Mouse (Mus musculus): ENCODE measurements around the gene Egfl8.

The Egfl8 gene

DNA sequence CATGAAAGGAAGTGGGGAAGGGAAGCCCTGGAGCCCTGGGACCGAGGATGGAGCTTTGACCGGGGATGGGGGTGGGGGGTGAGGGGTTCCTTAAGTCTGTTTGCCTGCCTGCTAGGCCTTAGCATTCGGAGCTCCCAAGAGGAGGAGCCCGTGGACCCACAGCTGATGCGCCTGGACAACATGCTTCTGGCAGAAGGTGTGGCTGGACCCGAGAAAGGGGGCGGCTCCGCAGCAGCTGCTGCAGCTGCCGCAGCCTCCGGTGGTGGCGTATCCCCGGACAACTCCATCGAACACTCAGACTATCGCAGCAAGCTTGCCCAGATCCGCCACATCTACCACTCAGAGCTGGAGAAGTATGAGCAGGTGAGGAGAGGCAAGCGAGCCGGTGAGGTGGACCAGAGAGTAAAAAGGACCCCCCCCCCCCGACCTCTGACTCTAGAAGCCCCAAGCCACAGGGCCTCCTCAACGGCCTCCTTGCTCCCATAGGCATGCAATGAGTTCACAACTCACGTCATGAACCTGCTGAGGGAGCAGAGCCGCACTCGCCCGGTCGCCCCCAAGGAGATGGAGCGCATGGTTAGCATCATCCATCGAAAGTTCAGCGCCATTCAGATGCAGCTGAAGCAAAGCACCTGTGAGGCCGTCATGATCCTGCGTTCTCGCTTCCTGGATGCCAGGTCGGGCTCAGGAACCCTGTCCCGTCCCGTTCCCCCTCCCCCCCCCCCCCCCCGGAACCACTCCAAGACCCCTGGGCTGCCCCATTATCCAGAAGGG lies 21.8 kb downstream of the Egfl8 start:
- ChIA-PET POLR2A (interaction anchor here in 3 of 4 experiments (0.5 to 5.3 kb wide), 11 partner anchors 8 to 718 kb away, joined by 3 to 100 read pairs (median 4); partner anchors contain the start of genes Agpat1 (in 2 of the 3), Rnf5 (in 2 of the 3) and B3galt4 (in 1 of the 3)), CTCF (interaction anchor here in 2 of 4 experiments (0.6 to 1.8 kb wide), 4 partner anchors 9 to 65 kb away, joined by 3 to 6 read pairs (median 4); partner anchors contain the start of genes Agpat1 (in 1 of the 2), Notch4 (in 1 of the 2) and Rnf5 (in 1 of the 2))

DNA sequence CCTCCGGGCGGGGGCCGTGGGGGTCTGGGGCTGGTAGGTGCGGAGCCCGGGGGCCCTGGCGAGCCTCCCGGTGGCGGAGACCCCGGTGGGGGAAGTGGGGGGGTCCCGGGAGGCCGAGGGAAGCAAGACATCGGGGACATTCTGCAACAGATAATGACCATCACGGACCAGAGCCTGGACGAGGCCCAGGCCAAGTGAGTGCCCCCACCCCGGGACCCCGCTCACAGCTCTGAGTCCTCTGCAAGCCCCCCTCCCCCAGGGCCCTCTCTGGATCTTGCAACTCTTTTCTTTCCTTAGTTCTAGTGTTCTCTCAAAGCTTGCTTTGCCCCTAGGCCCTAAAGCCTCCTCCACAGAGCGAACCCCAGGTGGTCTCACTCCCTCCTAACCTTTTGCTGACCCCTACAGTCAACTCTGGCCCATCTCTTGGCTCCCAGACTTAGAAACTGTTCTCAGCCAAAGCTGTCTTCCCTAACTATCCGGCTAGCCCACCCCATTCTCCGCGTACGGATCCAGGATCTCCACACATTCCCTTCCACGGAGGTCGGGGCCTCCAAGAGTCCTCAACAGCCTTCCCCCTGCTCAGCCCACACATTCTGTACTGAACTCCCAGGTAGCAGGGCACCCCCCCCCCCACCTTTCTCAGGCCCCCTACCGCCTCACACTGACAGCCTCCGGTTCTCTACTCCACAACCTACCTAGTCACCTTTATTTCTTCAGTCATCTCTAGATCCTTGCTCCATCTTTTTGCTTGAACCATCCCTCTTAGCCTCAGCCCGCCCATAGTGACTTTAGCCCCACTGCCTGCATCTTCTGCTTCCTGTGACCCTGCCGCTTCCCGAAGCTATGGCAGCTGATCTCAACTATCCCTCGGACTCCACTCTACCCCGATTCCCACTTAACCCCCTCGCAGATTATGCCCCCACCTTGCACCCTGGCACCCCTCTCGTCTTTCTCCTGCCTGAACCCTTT lies 22.9 kb downstream of the Egfl8 start:
- CTCF ChIA-PET = interaction anchor here in 3 of 4 experiments (0.6 to 1.8 kb wide), 5 partner anchors 10 to 64 kb away, joined by 3 to 11 read pairs (median 6); partner anchors contain the start of gene Notch4 (in 1 of the 3)
- POLR2A ChIA-PET = interaction anchor here in 3 of 4 experiments (0.5 to 7.2 kb wide), 13 partner anchors 8 to 567 kb away, joined by 3 to 102 read pairs (median 3); partner anchors contain the start of genes Agpat1 (in 3 of the 3), Rnf5 (in 3 of the 3), Ager (in 1 of the 3) and Atf6b (in 1 of the 3)

DNA sequence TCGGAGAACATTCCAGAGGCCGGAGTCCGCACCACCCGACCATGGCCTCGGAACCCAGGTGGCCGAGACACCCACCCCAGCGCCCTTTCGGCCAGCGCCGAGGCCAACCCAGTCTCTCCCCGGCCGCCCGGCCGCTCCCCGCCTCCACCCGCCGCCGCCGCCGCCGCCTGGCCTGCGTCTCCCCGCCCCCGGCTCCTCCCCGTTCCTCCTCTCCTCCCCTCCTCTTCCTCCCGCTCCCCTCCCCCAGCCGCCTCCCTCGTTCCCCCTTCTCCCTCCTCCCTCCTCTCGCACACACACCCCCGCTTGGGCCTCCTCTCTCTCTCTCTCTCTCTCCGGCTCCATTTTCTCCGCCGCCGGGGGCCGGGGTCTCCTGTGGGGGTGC lies 23.8 kb downstream of the Egfl8 start:
- ChIA-PET POLR2A (interaction anchor here (0.6 to 7.2 kb wide), 11 partner anchors 8 to 358 kb away, joined by 3 to 102 read pairs (median 6); partner anchors contain the start of genes Agpat1 (in 4 of the 4), Rnf5 (in 4 of the 4), Ager (in 1 of the 4) and Atf6b (in 1 of the 4)), CTCF (interaction anchor here in 1 of 4 experiments (1.6 kb wide), 1 partner anchor 40 kb away, joined by 5 read pairs; no protein-coding TSS in a partner anchor)

DNA sequence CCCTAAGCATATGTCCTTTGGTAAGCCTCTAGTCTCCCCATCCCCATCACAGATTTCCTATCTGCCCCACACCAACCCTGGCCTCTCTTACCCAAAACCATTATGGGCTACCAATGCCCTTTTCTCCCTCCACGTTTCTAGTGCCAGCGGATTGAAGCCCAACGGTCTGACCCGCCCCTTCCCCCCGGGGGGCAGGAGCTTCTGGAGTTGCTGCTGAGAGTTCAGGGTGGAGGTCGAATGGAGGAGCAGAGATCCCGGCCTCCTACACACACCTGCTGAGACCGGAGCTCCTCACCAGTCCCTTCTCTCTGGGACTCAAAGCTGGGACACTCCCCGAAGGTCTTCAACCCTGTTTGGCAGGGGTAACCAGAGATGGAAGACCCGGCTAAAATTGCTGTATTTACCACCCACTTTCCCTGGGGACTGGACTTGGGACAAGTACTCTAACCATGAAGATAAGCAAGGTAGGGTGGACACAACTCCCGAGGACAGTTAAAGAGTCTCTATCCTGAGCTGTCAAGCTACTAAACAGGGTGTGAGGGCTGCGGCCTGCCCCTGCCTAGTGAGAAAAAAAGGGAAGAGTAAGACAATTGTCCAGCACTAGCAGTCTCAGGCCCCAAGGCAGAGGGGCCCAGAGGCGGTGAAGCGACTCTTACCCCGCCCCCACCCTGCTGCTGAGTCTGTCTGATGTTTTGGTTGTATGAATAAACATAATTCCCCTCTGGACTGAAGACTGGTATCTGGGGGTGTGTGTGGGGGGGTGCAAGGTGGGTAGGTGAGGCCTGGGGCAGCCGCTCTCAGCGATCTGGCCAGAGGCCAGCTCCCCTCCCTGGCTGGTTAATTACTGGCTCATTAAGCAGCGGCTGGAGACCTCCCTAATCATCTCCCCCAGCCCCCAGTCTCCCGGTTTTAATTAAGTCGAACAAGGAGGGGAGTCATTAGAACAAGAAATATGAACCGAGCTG lies 24.5 kb downstream of the Egfl8 start, which contains the start of gene Pbx2:
TSS of gene Pbx2 (plus strand) at position 238 of the 965 bp plus-strand sequence.
- ChIA-PET CTCF (interaction anchor here in 2 of 4 experiments (0.6 to 2.2 kb wide), 12 partner anchors 11 to 361 kb away, joined by 3 to 12 read pairs (median 4); partner anchors contain the start of gene Agpat1 (in 1 of the 2)), POLR2A (interaction anchor here (0.6 to 7.2 kb wide), 24 partner anchors 8 to 1041 kb away, joined by 3 to 102 read pairs (median 4); partner anchors contain the start of genes Agpat1 (in 4 of the 4), Rnf5 (in 4 of the 4), Ager (in 2 of the 4) and Atf6b (in 2 of the 4))

DNA sequence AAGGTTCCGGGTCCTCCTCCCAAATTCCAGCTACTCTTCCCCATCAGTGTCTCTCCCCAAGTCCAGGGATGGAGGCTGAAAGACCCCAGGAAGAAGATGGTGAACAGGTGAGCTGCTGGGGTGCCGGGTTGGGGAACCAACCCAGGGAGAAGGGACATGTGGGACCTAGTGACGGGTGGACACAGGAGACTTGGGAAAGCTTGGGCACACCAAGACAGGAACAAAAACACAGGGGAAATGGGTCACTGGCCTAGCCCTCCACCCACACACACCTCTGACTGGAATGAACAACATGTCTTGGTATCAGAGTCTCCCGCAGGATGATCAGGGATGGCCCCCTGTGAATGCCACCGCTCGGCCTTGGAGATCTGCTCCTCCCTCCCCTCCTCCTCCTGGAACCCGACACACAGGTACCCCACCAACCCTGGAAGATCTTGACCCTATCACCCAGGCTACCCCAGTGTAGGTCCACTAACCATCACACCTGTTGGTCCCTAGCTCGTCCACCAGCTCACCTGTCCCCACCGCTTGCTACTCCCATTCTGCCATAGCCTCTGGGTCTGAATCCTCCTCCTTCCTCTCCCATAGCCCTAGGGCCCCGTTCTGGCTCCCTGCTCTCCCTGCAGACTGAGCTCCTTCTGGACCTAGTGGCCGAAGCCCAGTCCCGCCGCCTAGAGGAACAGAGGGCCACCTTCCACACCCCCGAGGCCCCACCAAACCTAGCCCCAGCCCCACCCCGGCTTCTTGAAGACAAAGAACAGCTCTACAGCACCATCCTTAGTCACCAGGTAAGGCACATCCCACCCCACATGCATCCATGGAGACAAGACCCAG lies 25.4 kb downstream of the Egfl8 start:
- CTCF ChIA-PET = interaction anchor here (0.5 to 2.2 kb wide), 20 partner anchors 12 to 362 kb away, joined by 3 to 12 read pairs (median 4); partner anchors contain the start of genes Agpat1 (in 2 of the 4) and Atf6b (in 1 of the 4)
- POLR2A ChIA-PET = interaction anchor here (0.6 to 7.2 kb wide), 34 partner anchors 9 to 830 kb away, joined by 3 to 102 read pairs (median 4); partner anchors contain the start of genes Agpat1 (in 4 of the 4), Rnf5 (in 4 of the 4), Ager (in 2 of the 4) and Atf6b (in 2 of the 4)

DNA sequence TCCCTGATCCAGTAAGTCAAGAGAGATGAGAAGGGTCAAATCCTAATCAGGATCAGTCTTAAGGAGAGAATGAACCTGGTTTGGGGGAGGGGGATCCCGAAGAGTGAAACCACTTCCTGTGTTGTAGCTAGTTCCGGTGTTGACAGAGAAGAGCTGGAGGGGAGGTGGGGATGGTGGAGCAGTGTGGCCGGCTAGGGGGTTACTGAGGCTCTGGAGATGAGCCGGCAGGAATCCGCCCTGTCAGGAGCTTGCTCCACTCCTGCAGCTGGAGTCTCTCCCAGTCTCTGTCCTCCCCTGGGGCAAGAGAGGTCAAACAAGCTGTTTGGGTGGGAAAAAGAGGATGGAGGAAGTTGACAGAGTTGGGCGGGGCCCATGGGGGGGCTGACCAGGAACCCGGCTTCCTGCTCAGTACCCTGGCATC lies 26.1 kb downstream of the Egfl8 start, which contains the start of gene Gpsm3:
TSS of gene Gpsm3 (plus strand) at position 126 of the 421 bp plus-strand sequence.
- ChIA-PET CTCF (interaction anchor here in 3 of 4 experiments (0.5 to 2.2 kb wide), 12 partner anchors 13 to 109 kb away, joined by 3 to 12 read pairs (median 5); partner anchors contain the start of genes Agpat1 (in 2 of the 3) and Atf6b (in 1 of the 3)), POLR2A (interaction anchor here (0.6 to 7.2 kb wide), 22 partner anchors 9 to 829 kb away, joined by 3 to 102 read pairs (median 4); partner anchors contain the start of genes Agpat1 (in 4 of the 4), Rnf5 (in 3 of the 4), Ager (in 2 of the 4) and Notch4 (in 2 of the 4))

DNA sequence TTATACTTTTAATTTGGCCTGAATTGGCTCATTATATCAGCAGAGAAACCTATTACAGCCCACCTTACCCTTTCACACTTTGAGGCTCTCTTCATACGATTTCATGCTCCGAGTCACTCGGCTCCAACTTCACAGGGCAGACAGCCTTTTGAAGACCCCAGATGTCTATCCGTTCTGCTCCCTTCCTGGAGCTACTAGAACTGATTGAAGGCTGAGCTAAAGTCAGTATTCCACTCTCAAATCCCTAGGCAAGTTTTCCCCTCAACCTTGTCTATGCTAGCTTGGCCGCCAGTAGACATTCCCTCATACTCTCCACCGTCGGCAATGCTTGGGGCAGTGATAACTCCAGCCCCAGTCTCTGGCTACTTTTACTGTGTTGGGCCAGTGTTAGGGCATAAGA lies 26.6 kb downstream of the Egfl8 start:
- ChIA-PET CTCF (interaction anchor here in 3 of 4 experiments (0.6 to 2.2 kb wide), 6 partner anchors 15 to 110 kb away, joined by 3 to 12 read pairs (median 4); partner anchors contain the start of gene Agpat1 (in 1 of the 3)), POLR2A (interaction anchor here (0.7 to 7.2 kb wide), 18 partner anchors 10 to 633 kb away, joined by 3 to 102 read pairs (median 6); partner anchors contain the start of genes Agpat1 (in 3 of the 4), Rnf5 (in 3 of the 4), Ager (in 2 of the 4) and H2-DMa (in 2 of the 4))

DNA sequence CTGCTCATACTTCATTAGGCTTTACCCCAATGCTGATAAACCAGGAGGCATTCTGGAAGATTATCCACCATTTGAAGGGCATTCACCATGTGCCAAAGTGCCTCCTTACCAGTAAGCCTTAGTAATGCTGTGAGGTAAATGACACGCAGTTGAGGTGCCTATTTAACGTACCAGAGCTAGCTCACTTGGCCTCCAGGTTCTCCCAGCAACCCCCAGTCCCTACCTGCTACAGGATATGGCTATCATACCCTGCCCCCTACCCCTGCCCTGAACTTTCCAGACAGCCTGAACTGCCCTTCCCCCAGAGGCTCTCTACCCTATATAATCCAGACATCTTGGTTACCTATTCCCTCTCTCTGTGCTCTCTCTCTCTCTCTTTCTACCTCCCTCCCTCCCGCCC lies 27.0 kb downstream of the Egfl8 start:
- CTCF ChIA-PET = interaction anchor here in 1 of 4 experiments (1.3 kb wide), 1 partner anchor 31 kb away, joined by 5 read pairs; no protein-coding TSS in a partner anchor
- POLR2A ChIA-PET = interaction anchor here in 3 of 4 experiments (0.7 to 7.2 kb wide), 14 partner anchors 10 to 633 kb away, joined by 3 to 102 read pairs (median 4); partner anchors contain the start of genes Ager (in 2 of the 3), Agpat1 (in 2 of the 3), Rnf5 (in 2 of the 3) and Atf6b (in 1 of the 3)

DNA sequence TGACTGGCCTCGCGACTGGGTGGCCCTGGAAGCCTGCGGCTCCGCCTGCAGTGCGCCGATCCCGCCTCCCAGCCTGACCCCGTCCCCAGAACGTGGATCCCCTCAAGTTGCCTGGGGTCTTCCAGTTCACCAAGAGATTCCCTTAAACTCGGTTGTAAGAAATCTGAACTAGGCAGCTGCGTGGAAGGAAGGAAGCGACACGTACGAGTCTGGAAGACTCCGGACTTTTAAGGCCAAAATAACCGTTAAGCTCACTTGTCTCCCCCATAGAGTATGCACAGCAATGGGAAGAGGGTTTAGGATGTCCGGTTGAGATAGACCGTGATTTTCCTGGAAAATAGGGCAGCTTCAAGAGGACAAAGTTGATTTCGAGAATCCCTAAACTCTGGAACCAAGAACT lies 28.0 kb downstream of the Egfl8 start:
- CTCF ChIA-PET = interaction anchor here in 1 of 4 experiments (1.0 to 1.7 kb wide), 2 partner anchors 16 to 31 kb away, joined by 4 to 5 read pairs; no protein-coding TSS in a partner anchor
- POLR2A ChIA-PET = interaction anchor here in 2 of 4 experiments (0.5 to 7.2 kb wide), 17 partner anchors 8 to 469 kb away, joined by 3 to 102 read pairs (median 3); partner anchors contain the start of genes Ager (in 2 of the 2), Agpat1 (in 2 of the 2), H2-DMa (in 2 of the 2) and Rnf5 (in 2 of the 2)

DNA sequence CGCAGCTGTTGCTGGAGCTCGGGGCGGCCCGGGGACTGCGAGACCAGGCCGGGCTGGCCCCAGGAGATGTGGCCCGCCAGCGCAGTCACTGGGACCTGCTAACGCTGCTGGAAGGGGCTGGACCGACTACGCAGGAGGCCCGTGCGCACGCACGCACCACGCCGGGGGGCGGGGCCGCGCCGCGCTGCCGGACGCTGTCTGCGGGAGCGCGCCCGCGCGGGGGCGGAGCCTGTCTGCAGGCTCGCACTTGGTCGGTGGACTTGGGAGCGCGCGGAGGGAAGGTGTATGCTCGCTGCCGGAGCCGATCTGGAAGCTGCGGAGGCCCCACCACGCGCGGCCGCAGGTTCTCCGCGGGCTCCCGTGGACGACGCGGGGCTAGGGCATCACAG lies 28.4 kb downstream of the Egfl8 start:
- CTCF ChIA-PET = interaction anchor here in 1 of 4 experiments (1.0 to 1.7 kb wide), 2 partner anchors 15 to 32 kb away, joined by 4 to 5 read pairs; no protein-coding TSS in a partner anchor
- POLR2A ChIA-PET = interaction anchor here in 3 of 4 experiments (0.5 to 7.2 kb wide), 18 partner anchors 8 to 468 kb away, joined by 3 to 102 read pairs (median 4); partner anchors contain the start of genes Ager (in 2 of the 3), Agpat1 (in 2 of the 3), Rnf5 (in 2 of the 3) and Fkbpl (in 1 of the 3)

DNA sequence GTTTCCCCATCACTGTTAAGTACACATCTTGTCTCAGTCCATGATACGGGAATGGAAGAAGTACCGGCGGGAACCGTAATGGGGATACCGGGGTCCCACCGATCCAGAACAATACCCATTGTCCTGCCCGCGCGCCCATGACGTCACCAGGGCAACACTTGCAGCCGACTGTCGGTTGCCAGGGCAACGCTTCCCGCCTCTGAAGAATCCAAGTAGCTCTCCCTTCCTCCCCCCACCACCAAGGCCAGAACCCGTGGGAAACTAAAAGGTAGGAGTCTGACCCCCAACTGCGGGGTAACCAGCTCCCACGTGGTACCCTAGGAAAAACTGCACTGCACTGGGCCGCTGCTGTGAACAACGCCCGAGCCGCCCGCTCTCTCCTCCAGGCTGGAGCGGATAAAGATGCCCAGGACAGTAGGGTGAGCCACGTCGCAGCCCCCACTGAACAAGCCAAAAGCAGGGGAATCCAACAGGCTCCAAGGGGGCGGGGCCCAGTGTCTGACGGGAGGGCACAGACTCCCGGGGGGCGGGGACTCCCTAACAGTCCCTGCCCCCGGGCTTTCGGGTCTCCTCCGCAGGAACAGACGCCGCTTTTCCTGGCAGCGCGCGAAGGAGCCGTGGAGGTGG lies 28.9 kb downstream of the Egfl8 start:
- CTCF ChIA-PET = interaction anchor here in 2 of 4 experiments (0.7 to 1.7 kb wide), 4 partner anchors 15 to 37 kb away, joined by 3 to 6 read pairs (median 4); no protein-coding TSS in a partner anchor
- POLR2A ChIA-PET = interaction anchor here (0.7 to 7.2 kb wide), 16 partner anchors 8 to 647 kb away, joined by 3 to 102 read pairs (median 4); partner anchors contain the start of genes Agpat1 (in 2 of the 4), Fkbpl (in 2 of the 4), Rnf5 (in 2 of the 4) and Ager (in 1 of the 4)

DNA sequence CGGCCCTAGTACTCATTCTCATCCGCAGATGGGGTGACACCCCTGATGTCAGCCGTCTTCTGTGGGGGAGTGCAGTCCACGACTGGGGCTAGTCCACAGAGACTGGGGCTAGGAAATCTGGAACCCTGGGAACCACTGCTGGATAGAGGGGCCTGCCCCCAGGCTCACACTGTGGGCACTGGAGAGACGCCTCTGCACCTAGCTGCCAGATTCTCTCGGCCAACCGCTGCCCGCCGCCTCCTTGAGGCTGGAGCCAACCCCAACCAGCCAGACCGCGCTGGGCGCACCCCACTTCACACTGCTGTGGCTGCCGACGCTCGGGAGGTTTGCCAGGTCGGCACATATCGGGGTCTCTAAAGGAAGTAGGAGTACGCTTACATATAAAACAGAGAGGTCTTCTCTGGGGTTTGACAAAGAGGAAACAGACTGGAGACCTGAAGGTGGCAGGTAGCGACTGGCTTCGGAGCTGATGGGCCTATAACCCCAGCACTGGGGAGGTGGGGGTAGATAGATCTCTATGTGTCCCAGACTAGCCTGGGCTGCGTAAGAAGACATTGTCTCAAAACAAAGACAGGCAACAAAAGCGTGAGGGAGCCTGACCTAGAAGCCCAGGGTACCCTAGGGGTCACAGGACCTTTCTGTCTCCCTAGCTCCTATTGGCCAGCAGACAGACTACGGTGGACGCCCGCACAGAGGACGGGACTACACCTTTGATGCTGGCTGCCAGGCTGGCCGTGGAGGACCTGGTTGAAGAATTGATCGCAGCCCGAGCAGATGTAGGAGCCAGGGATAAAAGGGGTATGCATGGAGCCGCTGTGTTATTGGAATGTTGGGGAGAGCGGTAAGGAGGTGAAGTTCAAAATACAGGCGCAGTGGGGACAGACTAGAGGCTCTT lies 29.6 kb downstream of the Egfl8 start:
- POLR2A ChIA-PET = interaction anchor here (0.6 to 7.2 kb wide), 16 partner anchors 9 to 646 kb away, joined by 3 to 102 read pairs (median 4); partner anchors contain the start of genes Rnf5 (in 3 of the 4), Agpat1 (in 2 of the 4), Fkbpl (in 2 of the 4) and Ager (in 1 of the 4)
- CTCF ChIA-PET = interaction anchor here in 3 of 4 experiments (0.5 to 1.4 kb wide), 4 partner anchors 33 to 326 kb away, joined by 3 to 6 read pairs (median 4); no protein-coding TSS in a partner anchor

Data from embryonic stem cell, embryonic (primary cell).